Mouse (Mus musculus): ENCODE data around the gene Psmc1.

- TF ChIP-seq CTCF (conservative IDR thresholded peaks at IDR 0.05; ENCODE audit: insufficient read depth, insufficient read length, low read depth, low read length) (no peak), POLR2A (IDR thresholded peaks at IDR 0.05; ENCODE audit: low read depth, low read length) (no peak)
These were observed 55.1 kb downstream of the Psmc1 start for GRCm38 (mm10) chr12:100164991-100165500.
